Mouse (Mus musculus): Measurements from ENCODE around the gene Lfng. TPM values are rescaled to one million over a fixed set of nuclear protein-coding genes. Genes with fewer than 3 reads are reported as not detected.

The Lfng gene
- polyA plus RNA-seq, 1 experiment, result 23.6 TPM

GRCm38 (mm10) chr5:140589082-140589774 is 17.9 kb upstream of the Lfng start:
- no peak for DNase-seq (ENCODE audit: low spot score)

- DNase-seq (ENCODE audit: low spot score), result no peak
Observed at GRCm38 (mm10) chr5:140594846-140595245, 12.3 kb upstream of the Lfng start.

GRCm38 (mm10) chr5:140596426-140596825 is 10.7 kb upstream of the Lfng start:
- DNase-seq (ENCODE audit: low spot score), result no peak

GRCm38 (mm10) chr5:140596927-140597588 is 10.1 kb upstream of the Lfng start:
- no peak for DNase-seq (ENCODE audit: low spot score)

- DNase-seq (ENCODE audit: low spot score), result no peak
Observed at GRCm38 (mm10) chr5:140597787-140598186, 9.3 kb upstream of the Lfng start.

- DNase-seq (ENCODE audit: low spot score), result no peak
Observed at GRCm38 (mm10) chr5:140599939-140600338, 7.2 kb upstream of the Lfng start.

GRCm38 (mm10) chr5:140601712-140602111 is 5.4 kb upstream of the Lfng start:
- no peak for DNase-seq (ENCODE audit: low spot score)

GRCm38 (mm10) chr5:140602540-140602939 is 4.6 kb upstream of the Lfng start:
- no peak for DNase-seq (ENCODE audit: low spot score)

GRCm38 (mm10) chr5:140604386-140604785 is 2.7 kb upstream of the Lfng start:
- no peak for DNase-seq (ENCODE audit: low spot score)

- DNase-seq (ENCODE audit: low spot score), result no peak
Observed at GRCm38 (mm10) chr5:140605228-140605627, 1.9 kb upstream of the Lfng start.

GRCm38 (mm10) chr5:140606386-140606785 is 734 bp upstream of the Lfng start:
- DNase-seq (ENCODE audit: low spot score), result no peak

- no peak for DNase-seq (ENCODE audit: low spot score)
Observed at GRCm38 (mm10) chr5:140607836-140608633, 915 bp downstream of the Lfng start.

- no peak for DNase-seq (ENCODE audit: low spot score)
Observed at GRCm38 (mm10) chr5:140608634-140609015, 1.5 kb downstream of the Lfng start.

- no peak for DNase-seq (ENCODE audit: low spot score)
Observed at GRCm38 (mm10) chr5:140609511-140610272, 2.6 kb downstream of the Lfng start.

- DNase-seq (ENCODE audit: low spot score), result peak; percentile 54
Observed at GRCm38 (mm10) chr5:140610273-140611011, 3.3 kb downstream of the Lfng start.

GRCm38 (mm10) chr5:140611021-140611583 is 4.0 kb downstream of the Lfng start:
- peak; percentile 70 for DNase-seq (ENCODE audit: low spot score)

- DNase-seq (ENCODE audit: low spot score), result no peak
Observed at GRCm38 (mm10) chr5:140611611-140612185, 4.6 kb downstream of the Lfng start.

GRCm38 (mm10) chr5:140612191-140612590 is 5.1 kb downstream of the Lfng start:
- no peak for DNase-seq (ENCODE audit: low spot score)

GRCm38 (mm10) chr5:140614141-140614540 is 7.0 kb downstream of the Lfng start:
- no peak for DNase-seq (ENCODE audit: low spot score)

GRCm38 (mm10) chr5:140614837-140615236 is 7.7 kb downstream of the Lfng start:
- no peak for DNase-seq (ENCODE audit: low spot score)

Data from urinary bladder, adult 2 months (tissue).